Mouse (Mus musculus) spleen, postnatal 36 days (tissue): ENCODE data around the gene Gm42420.

ENCODE experiments used
- DNase-seq, 2 experiments: peaks; one replicate each; pipeline ENCODE4 v3.0.0; 2022; ENCODE audit warnings: low spot score in 2 of 2, mixed read lengths in 1 of 2

Gm42420 gene

DNA sequence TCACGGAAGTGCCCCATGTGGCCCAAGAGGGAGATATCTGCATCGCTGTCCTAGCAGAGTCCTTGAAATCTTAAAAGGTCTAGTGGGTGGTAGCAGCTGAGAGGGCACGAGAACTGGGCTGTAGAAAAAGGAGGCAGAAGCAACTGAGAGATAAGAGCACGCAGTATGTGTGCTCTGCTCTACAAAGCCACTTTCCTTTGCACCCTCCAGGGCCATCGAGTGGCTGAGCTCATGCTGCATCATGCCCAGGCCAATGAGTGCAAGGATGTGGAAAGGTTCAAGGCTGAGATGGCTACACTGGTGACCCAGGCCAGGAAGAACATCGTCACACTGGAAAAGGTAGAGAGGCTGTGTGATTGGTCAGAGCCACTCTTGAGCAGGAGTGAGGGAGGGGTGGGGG is at the start of gene Gm42420:
TSS of gene Gm42420 (plus strand) at position 237 of the 400 bp plus-strand sequence.
- no peak for DNase-seq

DNA sequence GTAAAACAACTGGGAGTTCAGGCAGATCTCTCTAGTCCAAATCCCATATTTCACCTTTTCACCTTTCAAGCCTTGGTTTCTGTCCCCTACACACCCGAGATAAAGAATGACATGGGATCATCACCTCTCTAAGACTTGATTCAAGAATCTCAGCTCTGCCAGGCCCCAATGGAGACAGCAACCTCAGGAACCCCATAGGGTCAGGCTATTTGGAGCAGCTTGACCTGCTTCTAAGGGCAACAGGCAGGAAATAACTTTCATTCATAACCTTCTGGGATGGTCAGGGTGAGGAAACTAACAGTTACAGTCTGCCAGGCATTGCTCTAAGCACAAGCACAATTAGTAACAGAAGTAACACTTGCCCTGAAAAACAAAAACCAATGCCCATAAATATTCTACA is 48.9 kb upstream of the Gm42420 start:
- DNase-seq = no peak

DNA sequence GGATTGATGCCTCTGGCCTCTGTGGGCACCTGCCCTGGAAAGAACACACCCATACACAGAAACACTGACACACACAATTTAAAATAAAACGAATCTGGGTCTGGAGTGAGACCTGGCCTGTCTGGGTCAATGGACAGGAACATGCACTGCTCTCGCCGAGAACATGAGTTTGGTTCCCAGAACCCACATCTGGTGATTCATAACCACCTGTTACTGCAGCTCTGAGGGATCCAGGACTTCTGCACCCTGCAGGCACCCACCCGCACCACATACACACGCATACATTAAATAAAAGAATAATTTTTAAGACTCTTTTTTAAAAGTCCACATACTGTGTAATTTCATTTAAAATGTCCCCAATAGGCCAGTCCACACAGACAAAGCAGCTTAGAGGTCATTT is 48.3 kb upstream of the Gm42420 start:
- DNase-seq = no peak

DNA sequence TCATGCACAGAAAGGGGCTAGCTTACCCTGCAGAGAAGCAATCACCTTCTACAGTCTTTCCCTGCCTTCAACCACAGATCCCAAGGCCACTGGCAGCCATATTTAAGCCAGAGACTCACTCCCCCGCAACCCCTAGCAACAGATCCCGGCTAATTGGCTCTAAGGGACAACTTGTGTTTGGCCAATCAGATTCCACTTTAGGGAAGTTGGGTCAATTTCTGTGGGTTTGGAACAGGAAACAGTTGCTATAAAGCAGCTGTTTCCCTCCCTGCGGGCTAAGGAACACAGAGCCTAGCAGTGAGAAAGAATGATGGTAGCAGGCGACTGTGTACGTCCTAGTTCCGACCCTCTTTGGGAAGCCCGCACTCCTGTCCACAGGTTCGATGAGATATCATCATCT is 47.3 kb upstream of the Gm42420 start:
- DNase-seq = no peak

DNA sequence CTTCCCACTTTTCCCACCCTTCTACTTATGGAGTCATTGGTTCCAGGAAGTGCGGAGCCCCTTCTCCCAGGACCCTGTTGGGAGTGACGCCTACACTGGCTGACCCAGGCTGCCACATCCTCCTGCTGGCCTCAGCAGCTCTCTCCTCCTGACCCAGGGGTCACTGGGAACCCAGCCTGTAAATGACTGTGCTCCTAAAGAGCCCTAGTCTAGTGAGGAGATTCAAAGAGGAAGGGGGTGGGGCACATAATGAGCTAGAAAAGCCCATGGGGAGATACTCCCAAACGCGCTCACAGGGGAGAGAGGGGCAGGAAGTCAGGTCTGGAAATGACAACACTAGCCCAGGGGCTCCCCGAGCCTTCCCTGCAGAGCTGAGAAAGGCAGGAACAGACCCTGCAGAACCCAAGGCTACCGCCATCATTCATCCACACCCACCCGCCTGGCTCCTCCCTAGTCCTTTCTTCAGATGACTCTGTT is 45.8 kb upstream of the Gm42420 start:
- peak in 1 of 2 experiments; percentile 40 for DNase-seq

DNA sequence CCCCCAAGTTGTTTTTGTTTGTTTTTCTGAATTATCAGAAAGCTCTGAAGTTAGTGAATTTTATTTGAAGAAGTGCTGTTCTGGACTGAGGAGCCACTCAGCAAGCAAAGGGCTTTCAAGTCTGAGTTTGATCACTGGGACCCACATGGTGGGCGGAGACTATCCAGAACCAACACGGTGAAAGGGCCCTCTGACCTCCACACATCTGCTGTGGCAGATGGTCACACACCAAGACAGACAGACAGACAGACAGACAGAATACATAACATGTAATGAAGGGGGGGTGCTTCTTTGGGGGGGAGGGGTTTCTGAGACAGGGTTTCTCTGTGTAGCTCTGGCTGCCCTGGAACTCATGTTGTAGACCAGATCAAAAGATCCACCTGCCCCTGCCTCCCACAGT is 45.0 kb upstream of the Gm42420 start:
- no peak for DNase-seq

DNA sequence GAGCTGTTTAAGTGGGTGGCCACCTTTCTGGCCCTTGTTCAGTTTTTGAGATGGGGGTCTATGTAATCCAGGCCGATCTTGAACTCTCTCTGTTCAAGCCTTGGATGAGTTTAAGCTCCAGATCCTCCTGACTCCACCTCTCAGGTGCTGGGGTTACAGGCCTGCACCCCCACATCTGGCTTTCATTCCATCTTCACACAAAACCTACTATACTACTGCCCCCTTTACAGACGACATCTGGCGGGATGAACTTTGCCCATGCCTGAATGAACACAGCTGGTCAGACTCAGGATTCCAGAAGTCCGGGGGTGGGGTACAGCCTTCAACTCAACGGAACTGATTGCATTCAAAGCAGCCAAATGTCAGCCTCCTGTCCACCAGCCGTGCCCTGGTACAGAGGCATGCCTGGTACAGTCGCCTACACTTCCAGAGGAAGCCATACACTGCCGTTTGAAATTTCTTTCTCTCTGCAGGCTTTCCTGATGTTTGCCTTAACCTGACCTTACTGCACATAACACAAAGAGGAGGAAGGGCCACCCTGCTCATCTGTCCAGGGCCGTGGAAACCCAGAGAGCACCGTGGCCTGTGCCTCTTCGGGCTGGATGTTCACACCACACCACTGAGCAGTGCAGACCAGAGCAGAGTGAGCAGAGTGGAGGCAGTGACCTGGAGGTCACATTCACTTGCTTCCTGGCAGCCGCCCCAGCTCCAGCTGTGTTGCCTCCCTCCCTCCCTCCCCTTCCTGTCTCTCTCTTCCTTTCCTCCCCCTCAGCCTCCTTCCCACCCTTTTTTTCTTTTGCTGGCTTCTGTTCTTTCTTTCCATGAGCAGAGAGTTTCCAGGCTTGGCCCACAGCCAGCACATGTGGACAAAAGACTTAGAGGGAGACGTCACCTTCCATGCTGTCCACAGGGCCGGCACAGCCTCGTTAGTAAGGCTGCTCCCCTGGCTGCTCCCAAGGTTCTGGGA is 42.6 kb upstream of the Gm42420 start:
- peak in 1 of 2 experiments; percentile 23 for DNase-seq

DNA sequence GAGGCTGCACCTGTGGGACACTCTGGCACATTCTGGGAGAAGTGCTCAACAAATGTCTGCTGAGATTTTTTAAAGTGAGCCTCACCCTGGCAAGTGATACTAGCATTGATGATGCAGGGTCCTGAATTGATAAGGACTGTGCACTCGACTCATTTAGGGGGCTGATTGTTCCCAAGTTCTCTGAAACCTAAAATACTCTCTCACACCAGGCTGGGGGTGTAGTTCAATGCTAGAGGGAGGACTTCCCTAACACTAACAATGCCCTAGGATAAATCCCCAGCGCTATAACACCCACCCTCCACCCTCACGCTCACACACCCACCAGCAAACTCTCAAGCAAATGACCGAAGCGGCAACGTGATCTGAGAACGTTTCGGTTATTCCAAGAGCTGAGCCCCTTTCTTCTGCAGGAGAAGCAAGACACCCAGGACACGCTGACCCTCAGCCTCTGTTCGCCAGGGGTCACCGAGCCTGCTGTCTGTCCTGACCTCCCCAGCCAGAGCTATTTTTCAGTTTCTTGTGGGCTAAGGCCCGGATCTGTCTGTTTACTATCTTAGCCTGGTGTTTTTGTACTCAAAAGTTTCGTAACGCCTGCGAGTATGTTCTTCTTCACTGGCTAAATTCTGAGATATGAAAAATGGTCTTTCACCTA is 41.7 kb upstream of the Gm42420 start:
- DNase-seq = no peak

DNA sequence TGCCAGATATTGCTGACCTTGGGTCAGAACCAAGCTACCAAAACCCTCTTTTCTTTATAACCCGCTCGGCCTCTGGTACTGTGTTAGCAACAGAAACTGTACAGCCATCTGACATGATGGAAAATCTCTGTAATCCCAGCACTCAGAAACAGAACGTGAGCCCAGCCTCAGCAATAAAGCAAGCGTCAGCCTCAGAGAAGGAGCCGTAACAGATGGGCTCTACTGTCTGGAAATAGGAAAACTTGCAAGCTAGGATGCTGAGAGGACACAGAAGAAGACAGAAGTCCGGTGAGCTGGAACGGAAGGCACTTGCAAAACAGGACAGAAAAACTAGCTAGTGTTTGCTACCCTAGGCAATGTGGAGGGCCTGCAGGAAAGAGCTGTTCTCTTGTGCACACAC is 40.1 kb upstream of the Gm42420 start:
- no peak for DNase-seq

DNA sequence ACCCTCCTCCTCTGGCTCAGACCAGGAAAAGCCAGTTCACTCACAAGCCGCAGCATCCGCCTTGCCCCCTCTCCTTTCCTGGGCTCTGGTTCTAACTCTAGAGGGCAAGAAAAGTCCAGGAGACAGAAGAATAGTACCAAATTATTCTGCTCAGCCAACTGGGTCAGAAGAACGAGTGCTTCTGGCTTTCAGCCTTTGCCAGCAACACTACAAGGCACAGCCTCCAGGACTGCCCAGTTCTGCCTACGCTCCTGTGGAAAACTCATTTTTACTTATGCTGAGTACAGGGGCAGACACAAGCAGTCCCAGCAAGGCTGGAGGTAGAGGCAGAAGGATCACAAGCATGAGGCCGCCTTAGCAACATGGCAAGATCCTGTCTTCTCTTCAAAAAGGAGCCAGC is 37.5 kb upstream of the Gm42420 start:
- no peak for DNase-seq

DNA sequence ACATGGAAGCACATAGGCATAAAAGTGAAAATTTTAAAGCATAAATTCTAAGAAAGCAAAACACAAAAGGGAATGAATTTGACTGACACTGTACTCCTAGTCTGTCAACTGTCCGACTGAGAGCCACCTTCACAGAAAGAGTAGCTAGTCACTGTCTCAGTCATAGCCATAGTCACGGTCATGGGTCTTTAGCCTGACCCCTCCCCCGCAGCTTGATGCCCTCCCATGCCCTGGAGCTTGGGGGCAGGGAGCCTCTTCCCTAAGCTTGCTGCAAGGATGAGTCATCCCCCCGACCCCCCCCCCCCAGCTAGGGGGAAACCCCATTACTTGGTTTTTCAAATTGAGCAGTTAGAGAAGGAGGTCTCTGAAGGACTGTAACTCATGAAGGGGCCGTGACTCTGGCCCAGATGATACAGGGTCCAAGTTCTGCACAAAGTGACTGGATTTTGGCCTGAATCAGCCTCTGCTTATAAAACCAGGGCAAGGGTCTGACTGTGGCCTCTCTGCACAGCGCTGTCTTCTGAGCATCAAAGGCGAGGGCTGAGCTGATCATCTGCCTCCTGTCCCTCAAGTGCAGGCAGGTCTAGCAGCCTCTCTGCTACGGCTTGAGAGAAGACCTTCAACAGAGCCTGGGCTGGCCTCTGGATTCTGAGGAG is 33.4 kb upstream of the Gm42420 start:
- no peak for DNase-seq

DNA sequence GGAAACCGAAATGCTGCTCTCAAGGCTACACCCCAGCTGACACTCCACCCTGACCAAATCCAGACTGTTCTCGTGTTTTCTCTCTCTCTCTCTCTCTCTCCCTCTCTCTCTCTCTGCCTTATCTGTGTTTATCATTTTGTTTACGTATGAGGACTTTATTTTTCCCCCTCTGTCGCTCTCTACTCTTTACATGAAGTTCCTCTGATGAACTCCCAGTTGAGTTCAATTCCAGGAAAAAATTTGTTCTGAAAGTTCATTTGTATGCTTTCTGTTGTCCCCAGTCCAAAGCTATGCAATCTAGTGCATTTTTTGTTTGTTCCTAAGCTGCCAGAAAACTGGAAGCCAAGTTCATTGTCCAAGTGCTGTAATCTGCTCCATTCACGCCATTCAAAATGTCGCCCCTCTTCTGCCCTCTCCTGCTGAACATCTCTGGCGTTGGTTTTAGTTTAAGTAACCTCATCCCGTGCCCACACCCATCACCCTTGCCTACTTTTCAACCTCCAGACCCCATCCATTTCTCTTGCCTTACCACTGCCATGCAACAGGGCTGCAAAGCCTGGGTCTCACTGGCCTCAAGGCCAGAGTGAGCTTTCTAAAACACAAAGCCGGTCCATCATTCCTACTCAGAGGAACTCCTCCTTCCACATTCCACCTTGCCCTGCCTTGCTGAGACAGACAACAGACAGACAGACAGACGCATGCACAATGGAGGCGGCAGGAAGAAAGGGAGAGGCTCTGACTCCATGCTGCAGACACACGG is 30.5 kb upstream of the Gm42420 start:
- no peak for DNase-seq

DNA sequence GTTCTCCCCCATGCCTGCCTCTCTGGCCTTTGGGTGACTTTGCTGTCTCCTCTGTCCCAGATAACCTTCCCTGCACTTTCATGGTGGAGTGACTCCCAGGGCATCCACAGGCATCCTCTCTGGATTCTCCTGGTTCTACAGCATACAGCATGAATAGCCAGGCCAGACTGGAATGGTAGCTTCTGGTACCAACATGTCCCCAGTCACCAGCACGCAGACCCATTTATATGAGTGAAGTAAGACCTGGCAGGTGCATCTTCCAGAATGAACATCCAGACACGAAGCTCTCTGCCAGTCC is 30.0 kb upstream of the Gm42420 start:
- DNase-seq = no peak

DNA sequence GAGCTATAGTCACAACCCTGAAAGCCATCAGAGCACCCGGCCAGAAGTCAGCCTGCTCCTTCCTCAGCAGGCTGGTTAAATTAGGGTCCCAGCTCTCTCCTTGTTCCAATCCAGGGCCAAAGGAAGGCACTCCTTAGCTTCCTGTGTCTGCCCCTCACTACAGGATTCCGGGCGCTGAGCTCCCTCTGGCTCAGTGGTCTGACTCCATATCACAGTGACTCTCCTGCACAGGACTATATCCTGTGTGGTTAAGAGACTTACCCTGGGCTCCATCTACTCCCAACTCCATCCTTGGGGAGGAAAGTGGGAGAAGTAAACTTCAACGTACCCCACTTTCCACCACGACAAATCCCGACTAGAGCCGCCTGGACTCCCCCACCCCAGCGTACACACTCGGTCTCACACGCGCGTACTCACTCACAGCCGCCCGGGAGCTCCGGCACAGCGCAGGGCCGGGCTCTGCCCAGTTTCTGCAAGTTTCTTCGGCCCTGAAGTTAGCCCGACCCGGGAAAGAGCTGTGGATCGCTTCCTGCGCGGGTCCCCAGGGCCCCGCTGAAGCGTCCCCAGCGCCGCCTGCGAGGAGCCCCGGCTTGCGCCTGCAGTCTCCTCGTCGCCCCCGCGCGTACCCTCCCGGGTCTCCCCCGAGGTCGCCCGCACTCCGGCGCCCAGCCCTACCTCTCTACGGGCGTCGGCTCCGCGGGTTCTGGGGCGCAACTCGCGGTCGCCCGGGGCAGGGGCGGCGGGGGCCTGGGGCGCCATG is 28.5 kb upstream of the Gm42420 start:
- no peak for DNase-seq

DNA sequence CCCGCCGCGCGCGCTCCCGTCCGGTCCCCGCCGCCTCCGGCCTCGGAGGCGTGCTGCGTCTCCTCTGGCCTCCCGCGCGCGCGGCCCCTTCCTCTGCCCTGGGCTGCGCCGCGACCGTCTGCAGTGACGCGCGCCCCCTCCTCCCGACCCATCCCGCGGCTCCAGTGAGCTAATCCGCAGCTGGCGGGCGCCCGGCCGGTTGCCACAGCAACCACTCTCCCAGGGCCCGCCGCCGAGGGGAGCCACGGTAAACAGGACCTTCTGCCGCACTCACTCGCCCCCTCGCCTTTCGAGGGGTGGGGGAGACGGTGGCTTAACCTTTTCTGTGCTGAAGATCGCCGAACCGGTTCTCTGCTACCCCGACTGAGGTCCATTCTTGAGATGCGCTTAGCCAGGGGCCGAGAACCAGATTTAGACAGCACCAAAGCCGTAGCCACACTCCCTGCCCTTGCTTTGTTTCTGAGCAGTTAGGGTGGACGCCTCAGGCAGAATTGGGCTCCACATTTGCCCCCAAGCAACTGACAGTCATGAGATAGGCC is 27.8 kb upstream of the Gm42420 start, which contains the start of gene Dennd2a:
TSS of gene Dennd2a (minus strand) at position 145 of the 539 bp plus-strand sequence.
- DNase-seq = no peak

DNA sequence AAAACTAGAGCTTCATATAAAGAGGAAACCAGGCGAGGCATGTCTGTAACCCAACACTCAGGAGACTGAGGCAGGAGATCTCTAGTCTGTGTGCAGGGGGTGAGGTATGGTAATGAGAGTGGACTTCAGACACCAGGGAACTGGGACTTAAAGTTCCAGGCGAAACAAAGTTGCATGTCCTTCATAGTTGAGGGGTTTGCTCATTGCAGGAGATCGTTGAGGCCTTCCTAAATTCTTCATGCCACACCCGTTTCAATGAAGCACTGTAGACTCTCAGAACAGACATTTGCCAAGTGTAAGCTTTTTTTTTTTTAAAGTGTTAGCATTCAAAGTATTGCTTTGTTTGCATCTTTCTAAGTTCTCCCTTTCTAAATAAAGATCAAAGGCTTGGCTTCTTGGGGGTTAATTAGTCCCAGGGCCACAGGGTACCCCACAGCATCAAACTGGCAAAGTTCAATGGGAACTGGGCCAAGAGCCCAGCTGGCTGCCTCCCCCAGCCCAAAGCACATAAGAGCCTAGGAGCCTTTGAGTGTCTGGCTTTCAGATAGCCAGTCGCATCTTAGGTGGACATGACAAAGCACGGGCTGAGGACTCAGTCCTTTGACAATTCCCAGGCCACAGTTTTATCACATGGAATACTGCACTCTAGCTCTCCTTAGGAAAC is 26.1 kb upstream of the Gm42420 start:
- no peak for DNase-seq

DNA sequence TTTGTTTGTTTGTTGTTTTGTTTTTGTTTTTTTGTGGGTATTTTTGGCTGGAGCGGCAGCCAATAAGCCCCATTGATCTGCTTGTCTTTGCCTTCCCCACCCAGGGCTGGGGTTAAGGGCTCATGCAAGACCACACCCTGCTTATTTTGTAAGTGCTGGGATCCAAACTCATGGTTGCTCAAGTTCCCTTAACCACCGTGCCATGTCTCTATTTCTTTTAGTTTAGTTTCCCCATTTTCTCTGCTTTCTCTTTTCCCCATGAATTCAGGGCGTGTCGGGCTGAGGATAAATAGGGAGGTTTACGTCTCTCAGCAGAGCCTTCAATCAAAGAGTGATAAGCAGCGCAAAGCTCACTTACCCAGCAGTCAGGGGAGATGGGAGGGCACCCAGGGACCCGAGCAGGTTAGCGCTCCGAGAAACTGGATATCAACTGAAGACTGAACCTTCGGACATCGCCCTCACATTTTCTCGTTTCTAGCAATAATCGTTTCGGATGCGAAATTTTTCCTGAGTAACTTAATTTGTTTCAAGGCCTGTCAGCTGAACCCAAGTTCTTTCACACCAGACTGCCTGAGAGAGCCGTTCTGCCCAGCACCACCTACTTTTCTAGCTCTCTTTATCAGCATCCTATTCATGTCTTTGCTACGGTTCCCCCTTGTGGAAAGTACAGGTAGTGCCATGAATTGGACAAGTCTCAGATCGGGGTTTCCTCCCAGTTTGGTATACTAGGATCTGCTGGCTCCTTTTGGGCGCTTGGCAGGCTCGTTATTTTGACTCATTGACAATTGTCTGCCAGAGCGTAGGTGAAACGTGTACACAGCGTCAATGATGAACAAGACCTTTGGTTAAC is 23.2 kb upstream of the Gm42420 start:
- DNase-seq = peak; percentile 52 to 74

DNA sequence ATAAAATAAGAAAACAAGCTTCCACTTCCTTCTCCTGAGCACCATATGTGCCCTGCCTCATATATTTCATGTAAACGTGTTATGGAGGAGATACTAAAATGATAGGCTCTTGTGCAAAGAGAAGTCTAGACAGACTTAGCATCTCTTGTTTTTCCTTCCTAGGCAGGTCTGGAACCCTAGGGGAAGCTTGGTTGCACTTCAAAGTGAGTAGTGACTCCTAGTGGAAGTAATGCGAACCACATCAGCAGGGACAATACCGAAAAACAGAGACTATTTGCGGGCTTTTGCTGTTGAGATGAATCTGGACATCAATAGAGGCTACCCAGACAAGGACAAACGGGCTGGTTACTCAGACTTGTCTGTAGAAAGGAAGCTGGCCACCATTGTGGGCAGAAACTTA is 18.0 kb upstream of the Gm42420 start:
- no peak for DNase-seq

DNA sequence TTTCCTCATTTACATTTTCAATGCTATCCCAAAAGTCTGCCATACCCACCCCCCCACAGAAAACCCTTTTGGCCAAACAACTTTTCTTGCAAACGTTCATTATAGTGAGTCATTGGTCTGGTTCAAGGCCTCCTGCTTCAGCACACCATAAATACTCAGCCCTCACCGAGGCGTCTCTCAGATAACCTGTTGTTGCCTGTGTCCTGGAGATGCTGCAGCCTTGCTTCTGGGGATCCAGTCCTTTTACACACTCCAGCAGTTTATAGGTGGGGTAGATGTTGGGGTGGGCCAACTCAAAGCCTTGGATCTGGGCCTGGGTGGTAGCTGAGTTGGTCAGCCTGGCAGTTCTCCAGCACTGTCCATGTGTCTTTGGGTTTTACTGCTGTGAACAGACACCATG is 15.1 kb upstream of the Gm42420 start:
- DNase-seq = no peak
